Mouse (Mus musculus): ENCODE results near the gene Ubxn10.
A peak's percentile ranks its signal among the peaks of the same experiment; 100 is the strongest.

Ubxn10 gene

DNA sequence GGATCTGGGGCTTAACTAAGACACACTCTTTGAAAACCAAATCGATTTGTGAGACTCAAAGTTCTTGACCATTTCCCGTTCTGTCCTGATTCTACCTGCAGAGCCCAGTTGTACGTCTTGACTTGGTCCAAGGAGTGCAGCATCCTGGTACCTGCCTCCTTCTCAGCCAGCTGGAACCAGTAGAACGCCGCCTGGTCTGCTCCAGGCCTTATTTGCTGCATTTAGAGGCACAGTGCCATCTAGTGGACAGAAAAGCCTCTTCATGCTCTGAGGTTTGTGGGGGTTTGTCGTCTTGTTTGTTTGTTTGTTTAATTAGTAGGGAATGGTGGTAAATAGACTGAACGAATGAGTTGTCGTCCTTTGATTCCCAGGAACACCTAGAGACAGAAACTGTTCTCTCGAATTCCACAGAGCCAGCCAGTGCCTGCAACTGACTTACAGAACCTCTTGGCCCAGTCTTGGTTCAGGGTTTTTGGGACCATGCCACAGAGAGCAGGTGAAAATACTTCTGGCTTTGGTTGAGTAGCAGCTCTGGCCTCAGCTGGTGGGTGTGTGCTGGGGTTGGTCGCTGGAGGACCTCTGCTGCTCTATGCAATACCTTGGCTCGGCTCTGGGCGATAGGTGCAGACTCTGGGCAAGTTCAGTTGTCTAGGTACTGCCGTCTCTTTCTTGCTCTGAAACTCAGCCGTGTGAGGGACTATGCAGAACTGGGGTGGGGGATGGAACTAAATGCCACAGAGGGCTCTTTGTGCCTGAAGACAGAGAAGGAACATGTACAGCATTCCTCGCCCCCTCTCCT, 36.6 kb downstream of the Ubxn10 start:
- peak; percentile 65 to 80 for DNase-seq

- no peak for DNase-seq
These were observed 38.7 kb downstream of the Ubxn10 start for GRCm38 (mm10) chr4:138698296-138698695.

DNA sequence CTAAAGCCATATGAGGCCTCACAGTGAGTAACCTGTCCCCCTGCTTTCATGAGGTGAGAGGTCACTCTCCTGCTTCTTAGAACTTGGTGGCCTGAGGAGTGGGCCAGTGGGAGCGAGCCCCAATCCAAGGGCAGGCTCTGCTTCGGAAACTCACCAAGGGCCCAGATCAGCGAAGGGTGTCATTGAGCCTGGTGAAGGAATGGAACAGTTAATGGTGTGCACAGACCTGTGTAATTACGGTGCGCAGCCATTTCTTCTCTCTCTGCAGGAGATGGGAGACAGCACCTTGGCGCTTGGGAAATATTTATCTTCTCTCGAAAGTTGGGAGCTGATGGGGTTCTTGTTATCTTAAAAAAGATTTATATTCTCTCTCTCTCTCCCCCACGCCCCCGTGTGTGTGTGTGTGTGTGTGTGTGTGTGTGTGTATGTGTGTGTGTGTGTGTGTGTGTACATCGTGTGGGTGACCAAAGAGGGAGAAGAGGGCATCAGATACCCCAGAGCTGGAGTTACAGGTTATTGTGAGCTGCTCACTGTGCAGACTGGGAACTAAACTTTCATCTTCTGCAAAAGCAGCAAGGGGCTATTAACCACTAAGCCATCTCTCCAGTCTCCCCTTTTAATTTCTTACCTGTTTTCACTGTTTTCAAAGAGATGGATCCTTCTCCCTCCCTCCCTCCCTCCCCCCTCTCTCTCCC, 39.7 kb downstream of the Ubxn10 start:
- DNase-seq, result no peak

DNA sequence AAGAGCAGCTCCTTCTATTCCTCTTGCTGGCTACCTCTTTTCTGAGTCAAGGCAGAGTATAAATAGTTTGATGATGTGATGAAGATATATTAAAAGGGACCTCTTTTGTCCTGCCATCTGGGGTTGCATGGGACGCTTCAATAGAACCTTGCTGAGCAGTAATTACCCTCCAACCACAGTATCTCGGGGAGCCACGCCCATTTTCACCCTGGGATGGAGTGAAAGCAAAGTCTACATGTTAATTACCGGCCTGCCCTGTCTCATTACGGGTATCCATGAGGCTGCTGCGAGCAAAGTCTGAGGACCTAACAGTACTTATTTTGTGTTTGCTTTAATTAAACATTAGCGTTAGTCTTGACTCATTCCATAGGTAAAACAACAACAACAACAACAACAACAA, 40.2 kb downstream of the Ubxn10 start:
- DNase-seq, result no peak

- no peak for DNase-seq
These were observed 43.8 kb downstream of the Ubxn10 start for GRCm38 (mm10) chr4:138693043-138693692.

DNA sequence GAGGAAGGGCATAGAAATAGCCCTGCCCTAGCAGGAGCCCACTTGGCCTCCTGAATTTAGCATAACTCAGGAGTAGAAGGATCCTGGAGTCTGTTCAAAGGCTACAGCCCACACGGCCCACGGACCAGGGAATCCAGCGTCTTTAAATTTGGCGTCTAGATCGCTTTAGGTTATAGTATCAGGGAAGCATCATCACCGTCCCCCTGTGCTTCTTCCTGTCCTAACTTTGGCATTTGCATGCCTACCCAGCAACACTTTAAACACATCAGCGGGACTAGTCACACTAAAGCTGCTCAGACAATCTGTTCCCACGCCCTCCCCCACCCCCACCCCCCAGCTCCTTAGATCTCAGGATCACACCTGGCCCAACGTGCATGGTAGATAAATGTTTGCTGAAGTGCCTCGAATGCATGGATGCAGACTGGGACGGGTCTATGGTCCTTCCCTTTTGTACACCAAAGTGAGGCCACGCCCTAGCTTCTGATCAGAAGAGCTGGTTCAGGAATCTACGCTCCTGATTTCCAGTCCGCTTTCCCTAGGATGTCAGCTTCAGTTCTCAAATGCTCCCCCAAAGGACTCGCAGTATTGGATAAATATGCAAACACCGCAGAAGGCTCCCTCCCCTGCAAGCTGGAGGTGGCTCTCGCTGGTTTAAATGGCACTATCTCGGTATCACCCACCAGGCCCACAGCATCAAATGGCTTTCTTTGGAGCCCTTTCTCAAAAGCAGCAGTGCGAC, 45.4 kb downstream of the Ubxn10 start:
- no peak for DNase-seq

- DNase-seq, result no peak
These were observed 46.4 kb downstream of the Ubxn10 start for GRCm38 (mm10) chr4:138690561-138690960.

DNA sequence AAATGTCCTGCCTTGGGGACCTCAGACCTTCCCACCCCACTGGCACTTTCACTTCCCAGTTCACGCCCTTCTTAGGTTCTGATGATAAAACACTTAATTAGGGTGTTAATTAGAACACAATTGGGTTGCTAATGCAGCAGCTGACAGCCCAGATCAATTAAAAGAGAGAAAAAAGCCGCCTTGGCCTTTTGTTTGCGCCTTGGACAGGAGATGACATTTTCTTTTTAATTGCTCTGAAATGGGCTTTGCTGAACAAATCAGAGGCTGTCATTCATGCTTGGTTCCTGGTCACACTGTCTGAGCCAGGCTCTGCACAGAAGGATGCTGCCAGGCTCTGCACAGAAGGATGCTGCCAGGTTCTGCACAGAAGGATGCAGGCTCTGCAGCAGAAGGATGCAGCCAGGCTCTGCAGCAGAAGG, 47.9 kb downstream of the Ubxn10 start:
- DNase-seq, result no peak

DNA sequence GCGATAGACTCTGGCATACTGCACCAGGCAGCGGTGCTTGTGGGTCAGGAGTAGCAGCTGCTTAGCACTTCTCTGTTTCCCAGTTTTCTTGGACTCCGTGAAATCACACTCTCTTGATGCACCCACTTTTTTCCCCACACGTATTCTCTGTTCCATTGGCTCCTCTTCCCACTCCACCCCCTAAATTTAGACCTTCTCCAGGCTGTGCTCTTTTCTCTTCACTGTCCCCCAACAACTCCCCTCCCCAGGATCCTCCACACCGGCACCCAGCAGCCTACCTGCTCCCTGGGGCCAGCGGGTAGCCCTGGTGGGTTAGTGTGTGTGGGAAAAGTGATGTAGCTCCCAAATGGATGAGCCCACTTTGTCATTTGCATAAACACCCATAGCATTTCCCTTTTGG, 51.2 kb downstream of the Ubxn10 start:
- DNase-seq, result no peak

DNA sequence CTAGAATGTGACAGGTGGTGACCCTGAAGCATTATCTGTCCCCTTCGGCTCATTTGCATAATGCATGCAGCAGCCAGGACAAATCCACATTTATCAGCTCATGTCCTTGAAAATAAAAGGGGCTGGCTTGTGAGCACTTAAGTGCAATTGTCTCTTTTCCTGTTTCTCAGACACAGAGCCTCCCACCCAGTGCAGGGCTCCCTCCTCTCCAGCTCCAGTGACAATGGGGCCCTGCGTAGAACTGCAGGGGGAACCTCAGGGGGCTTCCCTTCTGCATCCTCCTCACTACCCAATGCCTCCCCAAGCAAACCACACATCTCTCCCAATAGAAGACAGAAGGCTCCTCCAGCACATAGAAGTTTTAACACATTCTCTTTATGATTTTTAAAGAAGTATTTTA, 54.2 kb downstream of the Ubxn10 start:
- DNase-seq, result no peak

DNA sequence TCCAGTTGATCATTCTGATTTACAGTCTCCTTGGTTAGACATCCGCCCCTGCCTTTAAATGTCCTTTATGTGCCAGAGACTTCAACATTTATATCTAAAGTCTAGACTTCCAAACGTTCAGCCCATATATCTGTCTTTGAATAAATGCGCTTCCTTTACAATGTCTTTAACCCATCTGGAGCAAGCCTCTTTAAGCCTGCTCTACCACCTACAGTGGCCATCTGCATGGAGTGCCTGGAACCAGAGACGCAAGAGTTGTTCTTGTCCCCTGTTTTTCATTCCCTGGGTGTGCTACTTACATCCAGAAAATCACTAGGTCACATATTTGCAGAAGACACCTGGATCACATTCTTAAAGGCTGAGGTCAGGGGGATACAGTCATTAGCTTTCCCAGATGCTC, 56.8 kb downstream of the Ubxn10 start:
- no peak for DNase-seq

DNA sequence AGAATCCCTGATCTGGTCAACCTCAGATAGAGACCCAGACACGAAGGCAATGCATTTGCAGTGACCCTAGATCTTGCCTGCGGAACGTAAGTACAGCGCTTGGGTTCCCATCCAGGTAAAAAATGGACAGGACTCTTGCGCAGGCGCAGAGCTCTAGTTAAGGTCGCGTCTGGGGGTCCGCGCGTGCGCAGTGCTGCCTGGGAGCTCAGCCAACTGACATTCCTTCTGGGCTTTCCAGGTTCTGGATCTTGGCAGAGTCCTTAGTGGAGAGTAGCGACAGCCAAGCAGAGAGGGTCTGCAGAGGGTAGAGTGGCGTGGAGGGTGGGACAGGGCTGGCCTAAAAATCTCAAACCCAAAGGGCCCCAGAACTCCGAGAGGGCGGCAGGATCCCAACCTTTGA, 59.4 kb downstream of the Ubxn10 start:
- DNase-seq, result peak; percentile 90 to 93

DNA sequence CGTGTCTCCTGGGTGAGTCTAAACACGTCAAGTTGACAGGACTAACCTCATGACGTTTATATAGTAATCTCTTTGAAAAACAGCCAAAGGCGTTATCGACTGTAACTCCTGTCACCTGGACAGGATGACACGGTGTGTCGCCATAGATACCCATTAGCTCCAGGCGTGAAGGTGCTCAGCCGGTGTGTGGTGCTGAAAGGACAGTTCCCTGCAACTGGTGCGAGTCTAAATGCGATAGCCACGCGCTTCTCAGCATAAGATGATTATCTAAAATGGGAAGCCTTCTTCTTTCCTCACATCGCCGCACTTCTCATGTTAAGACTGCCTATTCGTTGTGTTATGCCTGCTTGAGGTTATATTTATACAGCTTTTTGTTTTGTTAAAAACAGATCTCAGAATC, 60.5 kb downstream of the Ubxn10 start:
- DNase-seq, result no peak

DNA sequence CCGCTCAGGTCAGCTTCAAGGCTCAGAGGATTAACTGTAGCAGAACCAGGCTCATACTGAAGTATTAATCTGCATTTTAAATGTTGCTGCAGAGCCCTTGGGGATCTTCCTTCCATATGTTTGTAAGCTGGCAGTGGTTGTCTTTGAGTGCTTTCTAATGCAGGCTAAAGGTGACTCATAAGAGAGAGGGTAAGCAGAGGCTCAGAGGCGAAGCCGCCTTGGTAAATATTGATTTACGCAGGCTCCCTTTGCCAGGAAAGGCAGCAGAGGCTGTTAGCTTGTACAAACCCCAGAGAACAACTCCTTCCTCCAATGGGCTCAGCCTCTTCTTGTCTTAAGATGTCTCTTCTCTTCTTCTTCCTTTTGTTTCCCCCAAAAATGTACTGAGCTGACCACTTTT, 64.8 kb downstream of the Ubxn10 start:
- DNase-seq, result no peak

DNA sequence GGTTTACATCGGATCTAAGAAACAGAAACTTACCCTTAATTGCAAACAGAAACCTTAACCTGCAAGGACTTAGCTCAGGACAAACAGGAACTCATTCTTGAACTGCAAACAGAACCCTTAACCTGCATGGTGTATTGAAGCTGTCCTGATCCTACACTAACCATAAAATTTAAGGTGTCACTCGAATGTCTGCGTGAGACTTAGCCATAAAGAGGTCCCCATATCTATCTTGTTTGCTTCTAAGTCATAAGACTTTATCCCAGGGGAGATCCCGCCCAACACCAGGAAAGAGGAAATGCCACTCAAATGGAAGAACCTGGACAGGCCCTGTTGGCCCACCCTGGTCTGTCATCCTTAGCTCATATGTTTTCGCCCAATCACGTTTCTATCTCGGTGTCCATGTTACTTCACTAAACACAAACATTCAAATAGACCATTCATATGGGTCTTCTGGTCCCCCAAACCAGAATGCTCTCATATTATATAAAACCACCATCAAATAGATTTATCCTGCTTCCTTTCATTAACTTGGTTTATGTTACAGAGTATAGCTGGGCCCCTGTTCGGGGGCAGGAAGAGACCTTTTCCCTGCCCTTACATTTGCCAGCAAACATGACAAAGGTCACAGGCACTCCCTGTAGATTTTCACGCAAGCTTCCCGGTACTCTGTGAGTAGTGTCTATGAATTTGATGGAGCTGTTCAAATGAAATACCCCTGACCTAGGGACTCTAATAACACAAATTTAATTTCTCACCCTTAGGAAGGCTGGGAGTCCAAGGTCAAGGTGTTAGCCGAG, 66.7 kb downstream of the Ubxn10 start:
- no peak for DNase-seq

- DNase-seq, result no peak
These were observed 70.4 kb downstream of the Ubxn10 start for GRCm38 (mm10) chr4:138666521-138666920.

- no peak for DNase-seq
These were observed 76.9 kb downstream of the Ubxn10 start for GRCm38 (mm10) chr4:138659936-138660602.
